Mouse (Mus musculus): ENCODE data around the gene Hist2h2ab. TPM values are rescaled to one million over a fixed set of nuclear protein-coding genes. Genes with fewer than 3 reads are reported as not detected.
A peak's percentile ranks its signal among the peaks of the same experiment; 100 is the strongest.

Gene Hist2h2ab
- polyA plus RNA-seq, 1 experiment, result not detected

DNA sequence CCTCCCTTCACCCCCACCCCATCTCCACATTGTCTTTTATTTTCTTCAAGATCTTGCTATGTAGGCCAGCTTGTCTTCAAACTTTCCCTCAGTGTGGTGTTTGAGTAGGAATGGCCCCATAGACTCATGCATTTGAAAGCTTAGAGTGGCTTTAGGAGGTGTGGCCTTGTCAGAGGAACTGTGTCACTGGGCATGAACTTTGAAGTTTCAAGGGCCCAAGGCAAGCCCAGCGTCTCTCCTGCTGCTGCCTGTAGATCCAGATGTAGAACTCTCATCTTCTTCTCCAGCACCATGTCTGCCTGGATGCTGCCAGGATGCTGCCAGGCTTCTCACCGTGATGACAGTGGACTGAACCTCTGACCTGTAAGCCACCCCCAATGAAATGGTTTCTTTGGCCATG, 9.2 kb downstream of the Hist2h2ab start:
- H3K4me3 ChIP-seq, result no peak overlapping the region
- TF ChIP-seq E2F4 (IDR thresholded peaks at IDR 0.05; ENCODE audit: insufficient read depth), result no peak
- no peak for TF ChIP-seq POLR2AphosphoS2 (IDR thresholded peaks at IDR 0.05; ENCODE audit: insufficient read length, low read depth)
- no peak for TF ChIP-seq CEBPB (IDR thresholded peaks at IDR 0.05; ENCODE audit: insufficient read depth, poor library complexity, severe bottlenecking)
- no peak for TF ChIP-seq MYOG (IDR thresholded peaks at IDR 0.05; ENCODE audit: control insufficient read depth in 1 of 3, insufficient read depth in 1 of 3, insufficient read length in 2 of 3, low read depth in 2 of 3)
- TF ChIP-seq TCF12 (IDR thresholded peaks at IDR 0.05; ENCODE audit: insufficient read depth, poor library complexity, severe bottlenecking), result no peak
- no peak for TF ChIP-seq USF1 (IDR thresholded peaks at IDR 0.05; ENCODE audit: low read depth)
- no peak for TF ChIP-seq TCF3 (IDR thresholded peaks at IDR 0.05; ENCODE audit: insufficient read length, low read depth)
- no peak for TF ChIP-seq SRF (IDR thresholded peaks at IDR 0.05; ENCODE audit: control insufficient read depth, insufficient read length, low read depth)
- no peak for TF ChIP-seq MYOD1 (IDR thresholded peaks at IDR 0.05; ENCODE audit: control insufficient read depth in 1 of 3, insufficient read length in 2 of 3, low read depth in 2 of 3)
- TF ChIP-seq REST (IDR thresholded peaks at IDR 0.05; ENCODE audit: insufficient read depth, insufficient read length), result no peak
- H3ac ChIP-seq (ENCODE audit: control insufficient read depth, insufficient read length), result no peak overlapping the region
- no peaks in the 10 kb centered on the region for H3K79me2 ChIP-seq (ENCODE audit: control insufficient read depth, insufficient read depth)
- H3K4me2 ChIP-seq (ENCODE audit: low read depth), result no peak overlapping the region
- H3K36me3 ChIP-seq (ENCODE audit: control insufficient read depth, insufficient read depth), result no peaks in the 10 kb centered on the region
- H3K27me3 ChIP-seq (ENCODE audit: control insufficient read depth, insufficient read depth, insufficient read length), result no peaks in the 10 kb centered on the region

GRCm38 (mm10) chr3:96230404-96230803, 10.7 kb downstream of the Hist2h2ab start:
- Histone ChIP-seq H3K79me2 (ENCODE audit: control insufficient read depth, insufficient read depth) (no peaks in the 10 kb centered on the region), H3ac (ENCODE audit: control insufficient read depth, insufficient read length) (no peak overlapping the region), H3K36me3 (ENCODE audit: control insufficient read depth, insufficient read depth) (no peaks in the 10 kb centered on the region), H3K4me3 (no peak overlapping the region), H3K4me2 (ENCODE audit: low read depth) (no peak overlapping the region), H3K27me3 (ENCODE audit: control insufficient read depth, insufficient read depth, insufficient read length) (no peaks in the 10 kb centered on the region)
- no peak for TF ChIP-seq MAX (IDR thresholded peaks at IDR 0.05; ENCODE audit: low read depth)
- TF ChIP-seq MYOG (IDR thresholded peaks at IDR 0.05; ENCODE audit: control insufficient read depth in 1 of 3, insufficient read depth in 1 of 3, insufficient read length in 2 of 3, low read depth in 2 of 3), result no peak
- TF ChIP-seq USF1 (IDR thresholded peaks at IDR 0.05; ENCODE audit: low read depth), result no peak
- TF ChIP-seq SRF (IDR thresholded peaks at IDR 0.05; ENCODE audit: control insufficient read depth, insufficient read length, low read depth), result no peak
- no peak for TF ChIP-seq POLR2A (IDR thresholded peaks at IDR 0.05; ENCODE audit: insufficient read length, low read depth)
- no peak for TF ChIP-seq TCF12 (IDR thresholded peaks at IDR 0.05; ENCODE audit: insufficient read depth, poor library complexity, severe bottlenecking)
- TF ChIP-seq E2F4 (IDR thresholded peaks at IDR 0.05; ENCODE audit: insufficient read depth), result no peak
- no peak for TF ChIP-seq POLR2AphosphoS2 (IDR thresholded peaks at IDR 0.05; ENCODE audit: insufficient read length, low read depth)
- TF ChIP-seq CEBPB (IDR thresholded peaks at IDR 0.05; ENCODE audit: insufficient read depth, poor library complexity, severe bottlenecking), result no peak
- no peak for TF ChIP-seq REST (IDR thresholded peaks at IDR 0.05; ENCODE audit: insufficient read depth, insufficient read length)
- no peak for TF ChIP-seq TCF3 (IDR thresholded peaks at IDR 0.05; ENCODE audit: insufficient read length, low read depth)
- no peak for TF ChIP-seq MYOD1 (IDR thresholded peaks at IDR 0.05; ENCODE audit: control insufficient read depth in 1 of 3, insufficient read length in 2 of 3, low read depth in 2 of 3)

DNA sequence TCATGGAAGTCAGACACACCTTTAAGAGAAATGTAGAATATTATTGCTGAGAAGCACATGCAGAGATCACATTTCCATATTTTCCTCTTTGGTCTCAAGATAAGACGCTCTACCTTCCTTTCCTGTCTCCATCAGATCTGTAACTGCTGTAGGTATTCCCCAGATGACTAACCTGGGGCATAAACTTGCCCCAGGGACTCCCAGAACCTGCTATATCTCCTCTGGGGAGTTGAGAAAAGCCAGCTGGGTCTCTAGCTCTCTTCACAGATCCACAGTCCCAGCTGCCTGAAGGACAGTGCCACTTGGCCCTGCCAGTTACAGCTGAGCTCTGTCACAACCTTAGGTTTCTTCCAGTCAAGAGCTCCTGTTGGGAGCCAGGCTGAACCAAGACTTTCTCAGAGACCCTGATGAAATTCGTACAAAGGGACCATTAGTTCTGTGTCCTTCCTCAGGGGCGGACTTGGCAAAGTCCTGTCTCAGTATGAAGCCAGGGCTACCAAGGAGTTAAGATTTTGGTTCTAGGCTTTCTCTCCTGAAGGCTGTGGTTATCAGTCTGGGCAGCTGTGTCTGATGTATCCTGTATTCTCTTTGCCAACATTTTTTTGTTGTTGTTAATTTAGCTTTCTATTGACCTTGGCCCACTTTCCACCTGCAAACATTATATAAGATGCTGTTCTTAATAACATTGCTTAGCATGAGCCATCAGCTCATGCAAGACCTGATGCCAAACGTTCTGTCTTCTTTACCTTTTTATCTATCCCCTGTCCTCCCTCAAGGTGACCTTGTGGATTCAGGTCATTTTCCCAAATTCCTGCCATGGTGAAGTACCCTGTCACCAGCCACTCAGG, 11.5 kb downstream of the Hist2h2ab start:
- H3K4me2 ChIP-seq (ENCODE audit: low read depth), result no peak overlapping the region
- TF ChIP-seq TCF3 (IDR thresholded peaks at IDR 0.05; ENCODE audit: insufficient read length, low read depth), result no peak
- TF ChIP-seq SRF (IDR thresholded peaks at IDR 0.05; ENCODE audit: control insufficient read depth, insufficient read length, low read depth), result no peak
- TF ChIP-seq E2F4 (IDR thresholded peaks at IDR 0.05; ENCODE audit: insufficient read depth), result no peak
- TF ChIP-seq USF1 (IDR thresholded peaks at IDR 0.05; ENCODE audit: low read depth), result no peak
- TF ChIP-seq MYOD1 (IDR thresholded peaks at IDR 0.05; ENCODE audit: control insufficient read depth in 1 of 3, insufficient read length in 2 of 3, low read depth in 2 of 3), result peak; percentile 66 to 73 (median 72)
- TF ChIP-seq MYOG (IDR thresholded peaks at IDR 0.05; ENCODE audit: control insufficient read depth in 1 of 3, insufficient read depth in 1 of 3, insufficient read length in 2 of 3, low read depth in 2 of 3), result peak in 1 of 3 experiments; percentile 36
- TF ChIP-seq MAX (IDR thresholded peaks at IDR 0.05; ENCODE audit: low read depth), result no peak
- no peak for TF ChIP-seq POLR2AphosphoS2 (IDR thresholded peaks at IDR 0.05; ENCODE audit: insufficient read length, low read depth)
- no peak for TF ChIP-seq TCF12 (IDR thresholded peaks at IDR 0.05; ENCODE audit: insufficient read depth, poor library complexity, severe bottlenecking)
- TF ChIP-seq REST (IDR thresholded peaks at IDR 0.05; ENCODE audit: insufficient read depth, insufficient read length), result no peak
- no peak for TF ChIP-seq POLR2A (IDR thresholded peaks at IDR 0.05; ENCODE audit: insufficient read length, low read depth)
- TF ChIP-seq CEBPB (IDR thresholded peaks at IDR 0.05; ENCODE audit: insufficient read depth, poor library complexity, severe bottlenecking), result no peak
- H3K36me3 ChIP-seq (ENCODE audit: control insufficient read depth, insufficient read depth), result no peaks in the 10 kb centered on the region
- H3K4me3 ChIP-seq, result no peak overlapping the region
- no peaks in the 10 kb centered on the region for H3K79me2 ChIP-seq (ENCODE audit: control insufficient read depth, insufficient read depth)
- H3K27me3 ChIP-seq (ENCODE audit: control insufficient read depth, insufficient read depth, insufficient read length), result no peaks in the 10 kb centered on the region
- H3ac ChIP-seq (ENCODE audit: control insufficient read depth, insufficient read length), result no peak overlapping the region

- no peak overlapping the region for H3K4me2 ChIP-seq (ENCODE audit: low read depth)
These were observed 12.1 kb downstream of the Hist2h2ab start for GRCm38 (mm10) chr3:96231758-96232120.

More at GRCm38 (mm10) chr3:96231758-96232120, 12.1 kb downstream of the Hist2h2ab start:
- Histone ChIP-seq H3ac (ENCODE audit: control insufficient read depth, insufficient read length) (no peak overlapping the region), H3K79me2 (ENCODE audit: control insufficient read depth, insufficient read depth) (no peaks in the 10 kb centered on the region), H3K4me3 (no peak overlapping the region), H3K36me3 (ENCODE audit: control insufficient read depth, insufficient read depth) (no peaks in the 10 kb centered on the region), H3K27me3 (ENCODE audit: control insufficient read depth, insufficient read depth, insufficient read length) (no peaks in the 10 kb centered on the region)
- TF ChIP-seq USF1 (IDR thresholded peaks at IDR 0.05; ENCODE audit: low read depth) (no peak), E2F4 (IDR thresholded peaks at IDR 0.05; ENCODE audit: insufficient read depth) (no peak), MYOD1 (IDR thresholded peaks at IDR 0.05; ENCODE audit: control insufficient read depth in 1 of 3, insufficient read length in 2 of 3, low read depth in 2 of 3) (no peak), SRF (IDR thresholded peaks at IDR 0.05; ENCODE audit: control insufficient read depth, insufficient read length, low read depth) (no peak), POLR2A (IDR thresholded peaks at IDR 0.05; ENCODE audit: insufficient read length, low read depth) (no peak), TCF3 (IDR thresholded peaks at IDR 0.05; ENCODE audit: insufficient read length, low read depth) (no peak), MAX (IDR thresholded peaks at IDR 0.05; ENCODE audit: low read depth) (no peak), POLR2AphosphoS2 (IDR thresholded peaks at IDR 0.05; ENCODE audit: insufficient read length, low read depth) (no peak), CEBPB (IDR thresholded peaks at IDR 0.05; ENCODE audit: insufficient read depth, poor library complexity, severe bottlenecking) (no peak), MYOG (IDR thresholded peaks at IDR 0.05; ENCODE audit: control insufficient read depth in 1 of 3, insufficient read depth in 1 of 3, insufficient read length in 2 of 3, low read depth in 2 of 3) (no peak), TCF12 (IDR thresholded peaks at IDR 0.05; ENCODE audit: insufficient read depth, poor library complexity, severe bottlenecking) (no peak), REST (IDR thresholded peaks at IDR 0.05; ENCODE audit: insufficient read depth, insufficient read length) (no peak)
